Mouse (Mus musculus): ENCODE data around the gene Mlycd. TPM values are rescaled to one million over a fixed set of nuclear protein-coding genes. Genes with fewer than 3 reads are reported as not detected.

The Mlycd gene
- polyA plus RNA-seq, 1 experiment from 2014 or later, result 14.7 TPM

DNA sequence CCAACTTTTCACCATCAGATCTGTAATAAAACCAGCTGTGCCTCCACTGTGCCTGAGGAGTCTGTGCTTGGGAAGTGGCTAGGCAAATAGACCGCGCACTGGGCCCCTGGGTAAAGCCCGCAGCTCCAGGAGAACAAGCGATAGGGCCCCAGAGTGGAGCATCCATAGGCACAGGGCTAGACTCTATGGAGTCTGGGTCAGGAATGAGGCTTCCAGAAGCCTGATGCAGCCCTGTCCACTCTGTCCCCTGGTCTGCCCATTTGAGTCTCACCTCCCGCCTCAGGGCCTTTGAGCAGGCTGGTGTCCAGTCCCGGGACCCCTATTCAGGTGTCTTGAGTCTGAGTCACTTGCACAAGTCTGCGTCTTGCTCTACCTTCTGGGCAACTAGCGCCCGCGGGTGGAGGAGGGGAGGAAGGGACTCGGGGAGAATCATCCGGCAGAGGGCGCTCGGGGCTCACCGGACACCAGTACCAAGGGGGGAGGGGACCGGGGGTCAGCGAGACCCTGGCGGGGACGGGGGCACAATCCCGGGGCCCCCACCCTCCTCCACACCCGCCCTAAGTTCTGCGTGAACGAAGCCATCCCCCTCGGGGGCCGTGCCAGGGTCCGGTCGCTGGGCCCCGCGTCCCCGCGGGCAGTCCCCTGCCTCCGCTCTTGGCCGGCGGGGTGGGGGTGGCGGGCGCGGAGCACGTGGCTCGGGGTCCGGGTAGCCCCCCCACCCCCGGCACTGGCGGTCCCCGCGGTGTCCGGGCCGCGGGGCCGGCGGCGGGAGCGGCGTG lies 51.7 kb downstream of the Mlycd start, which contains the start of gene Necab2:
Gene Necab2 (plus strand): TSS at position 509 of the 779 bp plus-strand sequence.
- H3K27ac ChIP-seq, result no peak within 1 kb of the TSS
- no peaks in the 10 kb centered on the region for H3K36me3 ChIP-seq
- H3K4me3 ChIP-seq, result peak within 1 kb of the TSS; percentile 54
- peak; percentile 38 for ATAC-seq (ENCODE audit: insufficient number of reproducible peaks, insufficient read depth, low FRiP score, low TSS enrichment)
- H3K27me3 ChIP-seq, result peaks cover 38% of the 10 kb centered on the region
- H3K9me3 ChIP-seq, result no peaks in the 10 kb centered on the region
- H3K4me1 ChIP-seq, result peaks cover 11% of the 10 kb centered on the region; the same call in 1 of the 2 replicates
- H3K9ac ChIP-seq, result peak within 1 kb of the TSS; percentile 55
- peak within 1 kb of the TSS; percentile 72 for H3K4me2 ChIP-seq (replicated peaks)
- WGBS, result 3% methylated on average over 20 of the region's 52 CpGs

DNA sequence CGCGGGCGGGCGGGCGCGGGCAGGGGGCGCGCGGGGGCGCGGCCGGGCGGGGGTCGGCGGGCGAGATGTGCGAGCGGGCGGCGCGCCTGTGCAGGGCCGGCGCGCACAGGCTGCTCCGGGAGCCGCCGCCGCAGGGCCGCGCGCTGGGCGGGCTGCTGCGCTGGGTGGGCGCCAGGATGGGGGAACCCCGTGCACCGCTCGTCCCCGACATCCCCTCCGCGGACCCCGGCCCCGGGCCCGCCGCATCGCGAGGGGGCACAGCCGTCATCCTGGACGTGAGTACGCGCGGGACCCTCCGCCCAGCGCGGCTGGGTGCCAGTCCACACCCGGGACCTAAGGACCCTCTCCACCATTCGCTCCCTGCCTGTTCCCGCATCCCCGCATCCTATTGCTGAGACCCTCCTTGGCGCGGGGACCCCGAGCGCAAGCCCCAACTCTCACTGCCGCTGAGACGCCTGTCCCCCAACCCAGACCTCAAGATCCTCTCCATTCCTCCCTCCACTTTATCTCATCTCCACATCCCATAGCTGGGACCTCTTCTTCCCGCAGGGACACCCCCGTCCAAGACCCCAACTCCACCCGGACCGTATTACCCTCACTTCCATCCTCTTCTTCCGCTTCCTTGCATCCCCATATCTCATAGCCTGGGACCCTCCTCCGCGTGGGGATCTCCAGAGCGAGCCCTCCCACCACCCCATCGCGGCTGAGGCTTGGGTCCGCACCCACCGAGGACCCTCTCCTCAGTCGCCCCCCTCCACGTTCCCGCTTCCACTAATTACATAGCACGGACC lies 52.5 kb downstream of the Mlycd start:
- under 1% methylated on average over 39 of the region's 80 CpGs for WGBS
- Histone ChIP-seq H3K9ac (peak overlapping the region; percentile 55), H3K4me3 (peak overlapping the region; percentile 54), H3K36me3 (no peaks in the 10 kb centered on the region), H3K27me3 (peaks cover 37% of the 10 kb centered on the region), H3K4me1 (peaks cover 11% of the 10 kb centered on the region; the same call in 1 of the 2 replicates), H3K4me2 (replicated peaks) (peak overlapping the region; percentile 72), H3K27ac (no peak overlapping the region), H3K9me3 (no peaks in the 10 kb centered on the region)
- ATAC-seq (ENCODE audit: insufficient number of reproducible peaks, insufficient read depth, low FRiP score, low TSS enrichment), result no peak

DNA sequence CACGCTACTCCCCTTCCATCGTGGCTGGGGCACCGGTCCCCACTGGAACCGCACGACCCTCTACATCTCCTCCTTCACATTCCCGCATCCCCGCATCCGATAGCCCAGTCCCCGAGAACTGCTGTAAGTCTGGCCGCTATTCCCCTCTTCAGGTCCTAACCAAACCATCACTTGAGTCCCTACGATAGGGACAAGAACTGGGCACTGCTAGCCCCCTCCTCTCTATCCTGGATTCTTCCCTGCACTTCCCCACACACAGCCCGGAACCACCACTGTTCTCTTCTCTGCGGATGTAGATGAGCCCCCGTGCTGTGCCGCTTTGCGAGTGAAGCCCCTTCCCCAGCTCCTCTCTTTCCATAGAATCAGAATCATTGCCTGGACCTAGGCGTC lies 53.1 kb downstream of the Mlycd start:
- WGBS, result 2% methylated on average over 17 of the region's 17 CpGs
- peaks cover 11% of the 10 kb centered on the region; the same call in 1 of the 2 replicates for H3K4me1 ChIP-seq
- H3K9me3 ChIP-seq, result no peaks in the 10 kb centered on the region
- peak overlapping the region; percentile 55 for H3K9ac ChIP-seq
- no peak overlapping the region for H3K27ac ChIP-seq
- peak overlapping the region; percentile 72 for H3K4me2 ChIP-seq (replicated peaks)
- no peaks in the 10 kb centered on the region for H3K36me3 ChIP-seq
- H3K27me3 ChIP-seq, result peaks cover 35% of the 10 kb centered on the region
- H3K4me3 ChIP-seq, result peak overlapping the region; percentile 54
- no peak for ATAC-seq (ENCODE audit: insufficient number of reproducible peaks, insufficient read depth, low FRiP score, low TSS enrichment)

DNA sequence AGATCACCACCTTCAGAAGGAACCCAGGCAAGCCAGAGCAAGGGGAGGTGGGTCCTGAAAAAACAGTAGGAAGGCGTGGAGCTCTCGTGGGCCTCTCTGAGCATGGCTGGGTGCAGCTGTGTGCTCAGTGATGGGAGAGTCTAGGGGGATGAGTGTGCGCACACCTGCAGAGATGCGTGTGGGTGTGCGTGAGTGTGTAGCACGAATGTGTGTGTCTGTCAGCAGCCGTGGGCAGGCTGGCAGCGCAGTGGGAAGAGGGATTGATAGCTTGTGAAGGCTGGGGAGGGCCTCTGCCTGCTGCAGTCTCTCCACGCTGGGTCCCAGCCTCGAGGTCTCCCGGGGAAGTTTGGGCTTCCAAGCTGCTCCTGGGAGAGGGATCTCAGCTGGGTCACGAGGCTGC lies 54.9 kb downstream of the Mlycd start:
- no peak overlapping the region for H3K9ac ChIP-seq
- no peaks in the 10 kb centered on the region for H3K36me3 ChIP-seq
- peaks cover 35% of the 10 kb centered on the region for H3K27me3 ChIP-seq
- H3K4me1 ChIP-seq, result peaks cover 11% of the 10 kb centered on the region; the same call in 1 of the 2 replicates
- 74% methylated on average over 12 of the region's 12 CpGs for WGBS
- no peaks in the 10 kb centered on the region for H3K9me3 ChIP-seq
- no peak overlapping the region for H3K4me2 ChIP-seq (replicated peaks)
- H3K4me3 ChIP-seq, result no peak overlapping the region
- ATAC-seq (ENCODE audit: insufficient number of reproducible peaks, insufficient read depth, low FRiP score, low TSS enrichment), result no peak
- no peak overlapping the region for H3K27ac ChIP-seq

DNA sequence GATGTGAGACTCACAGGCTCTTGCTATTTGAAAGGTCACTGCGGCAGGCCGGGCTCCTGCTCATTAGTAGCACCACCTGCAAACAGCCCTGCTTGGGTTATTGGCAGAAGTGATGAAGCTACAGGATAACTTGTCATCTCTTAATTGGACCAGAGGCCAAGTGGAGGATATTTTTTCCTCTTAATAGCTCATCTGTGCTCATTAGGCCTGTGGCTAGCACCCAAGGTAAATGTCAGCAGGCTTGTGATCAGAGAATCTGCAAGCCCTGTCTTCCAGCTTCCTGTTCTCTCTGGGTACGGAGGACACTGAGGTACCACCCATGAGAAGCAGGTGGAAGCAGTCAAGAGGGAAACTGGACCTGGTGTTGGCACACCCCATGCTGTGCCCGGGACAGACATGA lies 56.5 kb downstream of the Mlycd start:
- whole genome bisulfite sequencing, result 84% methylated on average over 4 of the region's 4 CpGs
- ATAC-seq (ENCODE audit: insufficient number of reproducible peaks, insufficient read depth, low FRiP score, low TSS enrichment), result no peak
- no peak overlapping the region for H3K4me2 ChIP-seq (replicated peaks)

DNA sequence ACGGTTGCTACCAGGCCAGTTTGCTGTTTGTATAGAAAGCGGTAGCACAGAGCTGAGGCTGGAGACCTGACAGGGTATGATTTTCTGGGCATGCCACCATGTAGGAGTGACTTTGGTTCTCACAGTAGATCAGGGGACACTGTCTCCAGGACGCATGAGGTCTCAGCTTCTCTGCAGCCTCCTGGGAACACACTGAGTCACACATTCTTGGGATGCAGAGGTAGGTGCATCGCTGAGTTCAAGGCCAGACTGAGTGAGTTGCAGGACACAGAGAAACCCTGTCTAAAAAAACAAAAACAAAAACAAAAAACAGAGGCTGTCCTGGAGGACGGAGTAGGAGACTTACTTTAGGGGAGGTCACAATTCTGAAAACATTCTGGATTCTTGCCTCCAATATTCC lies 58.2 kb downstream of the Mlycd start:
- ATAC-seq (ENCODE audit: insufficient number of reproducible peaks, insufficient read depth, low FRiP score, low TSS enrichment), result no peak
- Histone ChIP-seq H3K27ac (no peak overlapping the region), H3K27me3 (peaks cover 23% of the 10 kb centered on the region)

More for the DNA sequence above, 56.5 kb downstream of the Mlycd start:
- Histone ChIP-seq H3K9ac (no peak overlapping the region), H3K27me3 (peaks cover 32% of the 10 kb centered on the region), H3K36me3 (no peaks in the 10 kb centered on the region), H3K4me3 (no peak overlapping the region), H3K9me3 (no peaks in the 10 kb centered on the region), H3K4me1 (peaks cover 9% of the 10 kb centered on the region; the same call in 1 of the 2 replicates), H3K27ac (no peak overlapping the region)

DNA sequence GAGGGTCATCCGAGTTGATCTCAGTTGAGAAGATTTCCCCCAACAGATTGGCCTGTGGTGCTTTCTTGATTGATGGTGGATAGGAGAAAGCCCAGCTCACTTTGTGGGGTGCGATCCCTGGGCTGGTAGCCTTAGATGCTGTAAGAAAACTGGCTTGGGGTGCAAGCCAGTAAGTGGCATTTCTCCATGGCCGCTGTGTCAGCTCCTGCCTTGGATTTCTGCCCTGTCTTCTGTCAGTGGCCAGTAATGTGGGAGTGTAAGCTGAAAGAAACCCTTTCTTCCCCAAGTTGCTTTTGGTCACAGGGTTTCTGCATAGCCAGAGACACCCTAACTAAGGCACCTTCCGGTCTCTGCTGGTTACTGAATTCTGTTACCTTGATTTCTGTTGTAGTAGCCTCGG lies 61.4 kb downstream of the Mlycd start:
- H3K4me1 ChIP-seq, result no peaks in the 10 kb centered on the region
- 87% methylated on average over 5 of the region's 5 CpGs for WGBS
- H3K9ac ChIP-seq, result no peak overlapping the region
- H3K4me2 ChIP-seq (replicated peaks), result no peak overlapping the region
- no peaks in the 10 kb centered on the region for H3K9me3 ChIP-seq
- no peaks in the 10 kb centered on the region for H3K36me3 ChIP-seq
- H3K27me3 ChIP-seq, result 0 out of 2 replicates have a peak, but pooled peaks cover 1% of the 10 kb centered on the region
- H3K27ac ChIP-seq, result no peak overlapping the region
- no peak for ATAC-seq (ENCODE audit: insufficient number of reproducible peaks, insufficient read depth, low FRiP score, low TSS enrichment)
- no peak overlapping the region for H3K4me3 ChIP-seq

More for the DNA sequence above, 58.2 kb downstream of the Mlycd start:
- no peaks in the 10 kb centered on the region for H3K36me3 ChIP-seq
- H3K4me1 ChIP-seq, result 0 out of 2 replicates have a peak, but pooled peaks cover under 1% of the 10 kb centered on the region
- H3K9ac ChIP-seq, result no peak overlapping the region
- 82% methylated on average over 5 of the region's 5 CpGs for WGBS
- H3K9me3 ChIP-seq, result no peaks in the 10 kb centered on the region
- H3K4me2 ChIP-seq (replicated peaks), result no peak overlapping the region
- no peak overlapping the region for H3K4me3 ChIP-seq

DNA sequence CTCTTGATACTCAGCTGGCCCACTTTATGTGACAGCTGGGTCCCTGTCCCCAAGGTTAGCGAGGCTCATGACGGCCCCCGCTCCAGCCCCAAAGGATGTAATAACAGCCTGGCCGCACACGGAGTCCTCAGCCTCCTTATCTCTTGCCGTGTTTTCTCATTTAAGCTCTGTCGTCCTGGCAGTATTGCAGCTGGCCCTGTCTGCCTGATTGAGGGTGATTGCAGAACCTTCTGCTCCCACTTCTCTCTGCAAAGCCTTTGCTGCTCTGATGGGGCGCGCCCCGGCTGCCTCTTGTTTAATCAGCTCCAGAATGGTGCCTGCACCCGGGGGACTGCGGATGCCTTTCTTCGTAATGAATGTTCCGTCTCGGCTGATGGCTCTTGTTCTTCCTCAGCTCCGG lies 65.0 kb downstream of the Mlycd start:
- Histone ChIP-seq H3K36me3 (no peaks in the 10 kb centered on the region), H3K27ac (0 out of 2 replicates have a peak overlapping the region, but pooled peaks have one; percentile 6), H3K27me3 (peaks cover 14% of the 10 kb centered on the region), H3K4me3 (no peak overlapping the region), H3K4me2 (replicated peaks) (no peak overlapping the region), H3K9ac (no peak overlapping the region), H3K9me3 (no peaks in the 10 kb centered on the region), H3K4me1 (0 out of 2 replicates have a peak, but pooled peaks cover under 1% of the 10 kb centered on the region)
- ATAC-seq (ENCODE audit: insufficient number of reproducible peaks, insufficient read depth, low FRiP score, low TSS enrichment), result no peak
- 56% methylated on average over 16 of the region's 16 CpGs for WGBS

Other genes starting within 250 kb of the Mlycd start
- 325 and 333 TPM in 2 replicates for gene Hsbp1, start 50.4 kb upstream of the Mlycd start, polyA plus RNA-seq (2016; fragmentation: Nextera tagmentation; extraction: Ambion mirVana)
- gene Osgin1, start 39.2 kb downstream of the Mlycd start, polyA plus RNA-seq (2016; fragmentation: Nextera tagmentation; extraction: Ambion mirVana), result 0.43 and 0.56 TPM in 2 replicates
- gene Necab2, start 51.8 kb downstream of the Mlycd start, polyA plus RNA-seq (2016; fragmentation: Nextera tagmentation; extraction: Ambion mirVana), result 10.7 and 12.5 TPM in 2 replicates
- gene Slc38a8, start 106.8 kb downstream of the Mlycd start, polyA plus RNA-seq (2016; fragmentation: Nextera tagmentation; extraction: Ambion mirVana), result 1.7 and 3.3 TPM in 2 replicates
- gene Mbtps1, start 163.9 kb downstream of the Mlycd start, polyA plus RNA-seq (2016; fragmentation: Nextera tagmentation; extraction: Ambion mirVana), result 147 TPM in 2 replicates
- gene Hsdl1, start 180.3 kb downstream of the Mlycd start, polyA plus RNA-seq (2016; fragmentation: Nextera tagmentation; extraction: Ambion mirVana), result 37.2 and 39.5 TPM in 2 replicates
- gene Dnaaf1, start 180.4 kb downstream of the Mlycd start, polyA plus RNA-seq (2016; fragmentation: Nextera tagmentation; extraction: Ambion mirVana), result 0.09 TPM in 1 of 2 replicates, not detected in the other
- gene Taf1c, start 210.3 kb downstream of the Mlycd start, polyA plus RNA-seq (2016; fragmentation: Nextera tagmentation; extraction: Ambion mirVana), result 15.2 and 15.5 TPM in 2 replicates
- 0.10 and 0.23 TPM in 2 replicates for gene Adad2, start 217.9 kb downstream of the Mlycd start, polyA plus RNA-seq (2016; fragmentation: Nextera tagmentation; extraction: Ambion mirVana)
- gene Kcng4, start 240.8 kb downstream of the Mlycd start, polyA plus RNA-seq (2016; fragmentation: Nextera tagmentation; extraction: Ambion mirVana), result 0.08 and 0.11 TPM in 2 replicates

All from embryonic facial prominence, embryonic 12.5 days (tissue).